In genomic region chr6:91218445-91218844, GRCm38 (mm10) we compare ENCODE assay signal across 18 mouse cellular contexts. TPM values are rescaled to one million over a fixed set of nuclear protein-coding genes. Genes with fewer than 3 reads are reported as not detected.
A peak's percentile ranks its signal among the peaks of the same experiment; 100 is the strongest.
DNase-seq lines count a peak whose midpoint lies in the region; ATAC-seq lines count a peak whose summit lies in the region.
"Had no signal": no experiment of that assay in that cellular context is flagged by ENCODE, and none has a peak within 500 bp of the region (broad histone marks: within the 10 kb centered on the region; RNA-seq: fewer than 3 reads in every experiment).

No protein-coding gene starts in this region.

- no peak overlapping the region for H3K27ac ChIP-seq in heart, embryonic 15.5 days
- H3K27ac ChIP-seq: embryonic facial prominence, embryonic 13.5 days; limb, embryonic 13.5 days had no signal

- H3K9ac ChIP-seq in heart, embryonic 15.5 days: no peak overlapping the region
- H3K9ac ChIP-seq: embryonic facial prominence, embryonic 13.5 days; limb, embryonic 13.5 days had no signal

- no peak overlapping the region for H3K4me3 ChIP-seq in heart, embryonic 15.5 days
- H3K4me3 ChIP-seq: embryonic facial prominence, embryonic 13.5 days; limb, embryonic 13.5 days had no signal

- ATAC-seq in heart, embryonic 15.5 days (replicated peaks; ENCODE audit: insufficient number of reproducible peaks, insufficient read depth, low FRiP score, low read depth): peak; percentile 15; the same call in 1 of the 2 replicates
- ATAC-seq: activated CD4-positive, CD25-positive, alpha-beta regulatory T cell, adult 4 months; intestine, postnatal 0 days; midbrain, embryonic 16.5 days; Patski had no signal

- peaks cover 28% of the 10 kb centered on the region for H3K27me3 ChIP-seq in heart, embryonic 15.5 days
- H3K27me3 ChIP-seq: embryonic facial prominence, embryonic 13.5 days; limb, embryonic 13.5 days; Patski had no signal

- DNase-seq in heart, adult 8-10 months (ENCODE audit: low spot score): no peak
- DNase-seq in lung, postnatal 14 days: peak; percentile 25
- no peak for DNase-seq in lung, postnatal 25 days (ENCODE audit: low spot score)
- DNase-seq in heart, postnatal 25 days (ENCODE audit: low spot score): peak; percentile 42
- DNase-seq in frontal cortex, postnatal 14 days (ENCODE audit: low spot score in 2 of 2): no peak
- DNase-seq in thymus, postnatal 4 days: no peak
- DNase-seq: adrenal gland, postnatal 25 days; cerebellum, adult 2 months; gastrocnemius, postnatal 14 days; kidney, postnatal 10 days had no signal

- WGBS in heart, embryonic 15.5 days: 44% methylated on average over 9 of the region's 9 CpGs

- no peaks in the 10 kb centered on the region for H3K9me3 ChIP-seq in heart, embryonic 15.5 days (replicated peaks)
- H3K9me3 ChIP-seq: embryonic facial prominence, embryonic 13.5 days; limb, embryonic 13.5 days had no signal

- intact Hi-C loops in heart, postnatal 25 days (cut with DNase I): loop anchor here (5.0 kb wide), 1 partner anchor 36 kb away; no protein-coding TSS in a partner anchor

- peaks cover 41% of the 10 kb centered on the region for H3K4me1 ChIP-seq in heart, embryonic 15.5 days (replicated peaks)

- no peaks in the 10 kb centered on the region for H3K36me3 ChIP-seq in heart, embryonic 15.5 days

- no peak overlapping the region for H3K4me2 ChIP-seq in heart, embryonic 15.5 days
- H3K4me2 ChIP-seq: embryonic facial prominence, embryonic 13.5 days; limb, embryonic 13.5 days had no signal

RNA-seq across cellular contexts. Expression of gene Fbln2, which starts 6.2 kb away (rescaled TPM):
- polyA plus RNA-seq in heart, embryonic 15.5 days (2015; fragmentation: Nextera tagmentation; extraction: Ambion mirVana): 156 and 255 TPM in 2 replicates
- total RNA-seq in heart, adult 8-10 months (2022): 10 to 100 TPM; 42.1 to 59.3 (median 49.9) TPM
- 10 to 100 TPM; 71.8 to 76.3 TPM for total RNA-seq in heart, postnatal 25 days (2021)
- total RNA-seq: megakaryocyte, adult 5-6 weeks had no signal

Comparison
In these comparisons a context has a peak if more than half of its experiments do, and no peak if none do; other contexts are left out.
1. DNase-seq: peak in lung, postnatal 14 days (single experiment) and heart, postnatal 25 days (single experiment); none in heart, adult 8-10 months (single experiment), lung, postnatal 25 days (single experiment), frontal cortex, postnatal 14 days (0 of 2) and thymus, postnatal 4 days (single experiment).